Comparison of ENCODE assay signal across 8 mouse cellular contexts in genomic region chrX:74372888-74373549, GRCm38 (mm10). TPM values are rescaled to one million over a fixed set of nuclear protein-coding genes. Genes with fewer than 3 reads are reported as not detected.
DNase-seq lines count a peak whose midpoint lies in the region; ATAC-seq and TF ChIP-seq lines count a peak whose summit lies in the region.

TSS of gene Ubl4a (minus strand) at chrX:74373218.
TSS of gene Slc10a3 (minus strand) at chrX:74373349.

- H3K9ac ChIP-seq in forebrain, embryonic 11.5 days (ENCODE audit: low read length) = peak within 1 kb of the TSS; percentile 51
- H3K9ac ChIP-seq in heart, embryonic 15.5 days = peak within 1 kb of the TSS; percentile 51
- peak within 1 kb of the TSS; percentile 76 for H3K9ac ChIP-seq in liver, embryonic 13.5 days
- peak within 1 kb of the TSS; percentile 72 for H3K9ac ChIP-seq in stomach, embryonic 16.5 days (ENCODE audit: low read length)

- H3K27me3 ChIP-seq in E14TG2a.4 (ENCODE audit: insufficient read depth, low read length) = no peaks in the 10 kb centered on the region
- no peaks in the 10 kb centered on the region for H3K27me3 ChIP-seq in forebrain, embryonic 11.5 days (ENCODE audit: control insufficient read depth, insufficient read depth, low read length)
- no peaks in the 10 kb centered on the region for H3K27me3 ChIP-seq in heart, embryonic 15.5 days
- no peaks in the 10 kb centered on the region for H3K27me3 ChIP-seq in liver, embryonic 13.5 days
- H3K27me3 ChIP-seq in stomach, embryonic 16.5 days (ENCODE audit: control insufficient read depth, insufficient read depth, low read length) = no peaks in the 10 kb centered on the region

- peaks cover 21% of the 10 kb centered on the region for H3K4me1 ChIP-seq in E14TG2a.4 (replicated peaks; ENCODE audit: low read depth, low read length)
- no peaks in the 10 kb centered on the region for H3K4me1 ChIP-seq in forebrain, embryonic 11.5 days (replicated peaks; ENCODE audit: control insufficient read depth, insufficient read depth, low read length)
- no peaks in the 10 kb centered on the region for H3K4me1 ChIP-seq in heart, embryonic 15.5 days (replicated peaks)
- H3K4me1 ChIP-seq in liver, embryonic 13.5 days (replicated peaks) = peaks cover 26% of the 10 kb centered on the region
- H3K4me1 ChIP-seq in stomach, embryonic 16.5 days (ENCODE audit: control insufficient read depth, insufficient read depth, low read length) = 0 out of 2 replicates have a peak, but pooled peaks cover 3% of the 10 kb centered on the region

- peak; percentile 93 for ATAC-seq in forebrain, embryonic 11.5 days (replicated peaks; ENCODE audit: low FRiP score)
- ATAC-seq in heart, embryonic 15.5 days (replicated peaks; ENCODE audit: insufficient number of reproducible peaks, insufficient read depth, low FRiP score, low read depth) = peak; percentile 84
- ATAC-seq in liver, embryonic 13.5 days (ENCODE audit: low read depth) = peak; percentile 91
- peak; percentile 91 for ATAC-seq in stomach, embryonic 16.5 days (ENCODE audit: insufficient read depth, low FRiP score)

- H3K4me2 ChIP-seq in forebrain, embryonic 11.5 days (ENCODE audit: low read depth, low read length, severe bottlenecking) = peak within 1 kb of the TSS; percentile 57
- H3K4me2 ChIP-seq in heart, embryonic 15.5 days = peak within 1 kb of the TSS; percentile 73
- H3K4me2 ChIP-seq in liver, embryonic 13.5 days = peak within 1 kb of the TSS; percentile 72
- H3K4me2 ChIP-seq in stomach, embryonic 16.5 days (ENCODE audit: low read depth, low read length) = peak within 1 kb of the TSS; percentile 60

- H3K9me3 ChIP-seq in E14TG2a.4 (ENCODE audit: low read length) = no peaks in the 10 kb centered on the region
- H3K9me3 ChIP-seq in forebrain, embryonic 11.5 days (ENCODE audit: control insufficient read depth, low read length) = no peaks in the 10 kb centered on the region
- H3K9me3 ChIP-seq in heart, embryonic 15.5 days (replicated peaks) = no peaks in the 10 kb centered on the region
- H3K9me3 ChIP-seq in liver, embryonic 13.5 days (replicated peaks) = no peaks in the 10 kb centered on the region
- no peaks in the 10 kb centered on the region for H3K9me3 ChIP-seq in stomach, embryonic 16.5 days (replicated peaks; ENCODE audit: control insufficient read depth, low read length)

- H3K4me3 ChIP-seq in E14TG2a.4 (replicated peaks; ENCODE audit: low read length) = peak within 1 kb of the TSS; percentile 75
- peak within 1 kb of the TSS; percentile 34 for H3K4me3 ChIP-seq in forebrain, embryonic 11.5 days (ENCODE audit: low read depth, low read length)
- H3K4me3 ChIP-seq in heart, embryonic 15.5 days = peak within 1 kb of the TSS; percentile 57
- peak within 1 kb of the TSS; percentile 61 for H3K4me3 ChIP-seq in liver, embryonic 13.5 days (replicated peaks)
- H3K4me3 ChIP-seq in stomach, embryonic 16.5 days (replicated peaks; ENCODE audit: low read length) = peak within 1 kb of the TSS; percentile 57

- H3K36me3 ChIP-seq in E14TG2a.4 (ENCODE audit: insufficient read depth, low read length) = peaks cover 11% of the 10 kb centered on the region
- H3K36me3 ChIP-seq in forebrain, embryonic 11.5 days (ENCODE audit: control insufficient read depth, insufficient read depth, low read length) = no peaks in the 10 kb centered on the region
- H3K36me3 ChIP-seq in heart, embryonic 15.5 days = no peaks in the 10 kb centered on the region
- 0 out of 2 replicates have a peak, but pooled peaks cover 4% of the 10 kb centered on the region for H3K36me3 ChIP-seq in liver, embryonic 13.5 days
- 0 out of 2 replicates have a peak, but pooled peaks cover 7% of the 10 kb centered on the region for H3K36me3 ChIP-seq in stomach, embryonic 16.5 days (ENCODE audit: control insufficient read depth, insufficient read depth, low read length)

- WGBS in forebrain, embryonic 11.5 days = 12% methylated on average over 32 of the region's 32 CpGs
- WGBS in heart, embryonic 15.5 days = 8% methylated on average over 32 of the region's 32 CpGs
- 14% methylated on average over 32 of the region's 32 CpGs for WGBS in liver, embryonic 13.5 days (ENCODE audit: insufficient replicate concordance)
- 27% methylated on average over 32 of the region's 32 CpGs for WGBS in stomach, embryonic 16.5 days

- DNase-seq in c-Kit-positive CD71-positive TER-119-positive erythroid progenitor cells, embryonic 14.5 days (ENCODE audit: low spot score) = peak; percentile 79
- peak; percentile 89 for DNase-seq in forebrain, embryonic 11.5 days (ENCODE audit: low spot score)
- peak; percentile 90 to 96 for DNase-seq in kidney, postnatal 25 days
- DNase-seq in liver, embryonic 13.5 days = peak; percentile 83
- DNase-seq in natural killer cell, adult 2 months (ENCODE audit: low spot score in 2 of 2) = peak; percentile 86 to 90

- no peak for TF ChIP-seq CTCF in E14TG2a.4 (conservative IDR thresholded peaks at IDR 0.05; ENCODE audit: low read length)

- no peak within 1 kb of the TSS for H3K27ac ChIP-seq in forebrain, embryonic 11.5 days (ENCODE audit: low read depth, low read length)
- no peak within 1 kb of the TSS for H3K27ac ChIP-seq in heart, embryonic 15.5 days
- H3K27ac ChIP-seq in liver, embryonic 13.5 days = peak within 1 kb of the TSS; percentile 63; the same call in 1 of the 2 replicates
- H3K27ac ChIP-seq in stomach, embryonic 16.5 days (ENCODE audit: low read length) = no peak within 1 kb of the TSS

RNA-seq across cellular contexts. Expression of gene Ubl4a, which starts in this region (rescaled TPM):
- 72.8 and 72.9 TPM in 2 replicates for polyA plus RNA-seq in forebrain, embryonic 11.5 days (2014; fragmentation: Nextera tagmentation; extraction: Ambion mirVana)
- polyA plus RNA-seq in heart, embryonic 15.5 days (2015; fragmentation: Nextera tagmentation; extraction: Ambion mirVana) = 56.4 and 62.2 TPM in 2 replicates
- 39.8 and 47.2 TPM in 2 replicates for polyA plus RNA-seq in liver, embryonic 13.5 days (2015; fragmentation: Nextera tagmentation; extraction: Ambion mirVana)
- 67.0 and 72.8 TPM in 2 replicates for polyA plus RNA-seq in stomach, embryonic 16.5 days (2015; fragmentation: Nextera tagmentation; extraction: Ambion mirVana)

RNA-seq across cellular contexts. Expression of gene Slc10a3, which starts in this region (rescaled TPM):
- polyA plus RNA-seq in forebrain, embryonic 11.5 days (2014; fragmentation: Nextera tagmentation; extraction: Ambion mirVana) = 8.6 and 9.9 TPM in 2 replicates
- 12.0 and 14.3 TPM in 2 replicates for polyA plus RNA-seq in heart, embryonic 15.5 days (2015; fragmentation: Nextera tagmentation; extraction: Ambion mirVana)
- 8.2 and 8.4 TPM in 2 replicates for polyA plus RNA-seq in liver, embryonic 13.5 days (2015; fragmentation: Nextera tagmentation; extraction: Ambion mirVana)
- polyA plus RNA-seq in stomach, embryonic 16.5 days (2015; fragmentation: Nextera tagmentation; extraction: Ambion mirVana) = 18.6 and 21.4 TPM in 2 replicates
